Mouse (Mus musculus): ENCODE data around the gene Tbxa2r. TPM values are rescaled to one million over a fixed set of nuclear protein-coding genes. Genes with fewer than 3 reads are reported as not detected.

Gene Tbxa2r
- polyA plus RNA-seq, 1 experiment from 2014 or later = 2.4 TPM

DNA sequence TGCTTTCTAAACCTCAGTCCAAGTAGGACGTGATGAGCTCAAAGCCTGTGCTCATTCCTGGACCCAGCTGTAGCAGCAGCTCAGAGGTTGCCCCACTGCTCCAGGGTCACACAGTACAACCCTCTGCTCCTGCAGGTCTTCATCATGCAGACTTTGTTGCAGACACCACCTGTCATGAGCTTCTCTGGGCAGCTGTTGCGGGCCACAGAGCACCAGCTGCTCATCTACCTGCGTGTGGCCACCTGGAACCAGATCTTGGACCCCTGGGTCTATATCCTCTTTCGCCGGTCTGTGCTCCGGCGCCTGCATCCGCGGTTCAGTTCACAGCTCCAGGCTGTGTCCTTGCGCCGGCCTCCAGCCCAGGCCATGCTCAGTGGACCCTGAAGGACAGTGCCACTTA, 5.8 kb downstream of the Tbxa2r start:
- Histone ChIP-seq H3K9ac (ENCODE audit: low read length) (no peak overlapping the region), H3K36me3 (ENCODE audit: control insufficient read depth, insufficient read depth, low read length) (no peaks in the 10 kb centered on the region), H3K27ac (ENCODE audit: low read depth, low read length) (no peak overlapping the region), H3K4me1 (ENCODE audit: control insufficient read depth, insufficient read depth, low read length) (peaks cover 4% of the 10 kb centered on the region; the same call in 1 of the 2 replicates), H3K27me3 (ENCODE audit: control insufficient read depth, insufficient read depth, low read length) (peaks cover 16% of the 10 kb centered on the region), H3K9me3 (ENCODE audit: control insufficient read depth, low read length) (no peaks in the 10 kb centered on the region), H3K4me3 (ENCODE audit: low read depth, low read length) (no peak overlapping the region), H3K4me2 (no peak overlapping the region)
- ATAC-seq (ENCODE audit: low FRiP score) = no peak
- 44% methylated on average over 11 of the region's 11 CpGs for WGBS
- DNase-seq (ENCODE audit: low spot score, missing footprints) = peak; percentile 84

DNA sequence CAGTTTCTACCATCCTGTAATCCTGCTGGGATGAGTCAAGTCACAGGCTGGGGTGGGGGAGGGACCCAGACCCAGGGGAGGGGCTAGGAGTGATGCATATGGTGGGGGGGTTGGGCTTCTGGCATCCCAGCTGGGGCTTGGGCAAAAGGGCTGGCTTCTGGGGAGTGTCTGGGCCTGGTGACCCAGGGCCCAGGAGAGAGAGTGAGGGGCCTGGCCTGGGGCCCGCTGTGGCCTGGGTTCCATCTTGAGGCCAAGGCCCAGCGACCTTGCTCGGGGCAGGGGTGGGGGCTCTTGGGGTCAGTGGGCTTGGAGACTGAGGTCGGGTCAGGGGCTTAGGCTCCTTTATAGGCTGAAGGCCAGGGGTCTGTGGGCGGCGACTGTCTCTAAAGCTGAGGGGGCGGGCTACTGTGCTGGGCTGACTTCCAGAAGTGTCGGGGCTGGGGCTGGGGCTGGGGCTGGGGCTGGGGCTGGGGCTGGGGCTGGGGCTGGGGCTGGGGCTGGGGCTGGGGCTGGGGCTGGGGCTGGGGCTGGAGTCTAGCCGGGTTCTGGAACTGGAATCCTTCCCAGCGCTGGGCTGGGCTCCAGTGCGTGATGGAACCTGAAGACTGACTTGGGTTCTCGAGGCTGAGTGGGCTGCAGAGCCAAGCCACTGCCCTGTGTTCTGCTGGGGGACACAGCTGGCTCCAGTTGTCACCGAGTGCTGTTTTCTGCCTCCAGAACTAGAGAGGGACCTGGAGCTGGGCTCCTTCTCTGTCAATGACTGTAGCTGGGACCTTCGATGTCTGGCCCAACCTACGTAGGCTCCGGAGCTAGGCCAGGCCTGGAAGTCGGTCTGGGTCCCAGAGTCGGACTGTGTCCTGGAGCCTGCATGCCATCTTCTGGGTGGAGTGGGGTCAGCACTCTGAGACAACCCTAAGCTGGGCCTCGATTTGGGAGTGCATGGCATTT, 7.1 kb downstream of the Tbxa2r start:
- Histone ChIP-seq H3K9ac (ENCODE audit: low read length) (no peak overlapping the region), H3K27me3 (ENCODE audit: control insufficient read depth, insufficient read depth, low read length) (peaks cover 16% of the 10 kb centered on the region), H3K36me3 (ENCODE audit: control insufficient read depth, insufficient read depth, low read length) (no peaks in the 10 kb centered on the region), H3K4me1 (ENCODE audit: control insufficient read depth, insufficient read depth, low read length) (peaks cover 4% of the 10 kb centered on the region; the same call in 1 of the 2 replicates), H3K4me3 (ENCODE audit: low read depth, low read length) (no peak overlapping the region), H3K27ac (ENCODE audit: low read depth, low read length) (no peak overlapping the region), H3K9me3 (ENCODE audit: control insufficient read depth, low read length) (no peaks in the 10 kb centered on the region), H3K4me2 (no peak overlapping the region)
- ATAC-seq (ENCODE audit: low FRiP score) (peak; percentile 41), DNase-seq (ENCODE audit: low spot score, missing footprints) (peak; percentile 84)
- WGBS = 37% methylated on average over 18 of the region's 19 CpGs

DNA sequence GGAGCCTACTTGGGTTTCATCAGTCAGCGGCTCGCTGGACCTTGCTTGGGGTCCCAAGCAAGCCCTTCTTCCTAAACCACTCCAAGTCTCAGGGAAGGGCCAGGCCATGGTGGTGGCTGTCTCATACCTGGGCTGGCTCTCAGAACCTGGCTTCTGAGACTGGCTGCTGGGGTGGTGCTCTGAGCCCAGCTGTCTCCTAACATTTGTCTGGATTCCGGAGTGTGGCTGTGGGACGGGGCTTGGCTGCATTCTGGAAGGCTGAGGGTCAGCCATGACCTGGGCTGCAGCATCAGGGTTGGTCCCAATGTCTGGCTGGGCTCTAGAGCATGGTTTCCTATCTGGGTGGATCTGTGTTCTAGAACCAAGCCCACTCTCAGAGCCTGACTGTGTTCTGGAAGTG, 8.0 kb downstream of the Tbxa2r start:
- no peak overlapping the region for H3K27ac ChIP-seq (ENCODE audit: low read depth, low read length)
- WGBS = 90% methylated on average over 4 of the region's 4 CpGs
- H3K9ac ChIP-seq (ENCODE audit: low read length) = no peak overlapping the region
- no peak overlapping the region for H3K4me3 ChIP-seq (ENCODE audit: low read depth, low read length)
- H3K4me1 ChIP-seq (ENCODE audit: control insufficient read depth, insufficient read depth, low read length) = peaks cover 4% of the 10 kb centered on the region; the same call in 1 of the 2 replicates
- H3K36me3 ChIP-seq (ENCODE audit: control insufficient read depth, insufficient read depth, low read length) = no peaks in the 10 kb centered on the region
- no peaks in the 10 kb centered on the region for H3K9me3 ChIP-seq (ENCODE audit: control insufficient read depth, low read length)
- DNase-seq (ENCODE audit: low spot score, missing footprints) = no peak
- ATAC-seq (ENCODE audit: low FRiP score) = no peak
- H3K27me3 ChIP-seq (ENCODE audit: control insufficient read depth, insufficient read depth, low read length) = peaks cover 20% of the 10 kb centered on the region
- no peak overlapping the region for H3K4me2 ChIP-seq

DNA sequence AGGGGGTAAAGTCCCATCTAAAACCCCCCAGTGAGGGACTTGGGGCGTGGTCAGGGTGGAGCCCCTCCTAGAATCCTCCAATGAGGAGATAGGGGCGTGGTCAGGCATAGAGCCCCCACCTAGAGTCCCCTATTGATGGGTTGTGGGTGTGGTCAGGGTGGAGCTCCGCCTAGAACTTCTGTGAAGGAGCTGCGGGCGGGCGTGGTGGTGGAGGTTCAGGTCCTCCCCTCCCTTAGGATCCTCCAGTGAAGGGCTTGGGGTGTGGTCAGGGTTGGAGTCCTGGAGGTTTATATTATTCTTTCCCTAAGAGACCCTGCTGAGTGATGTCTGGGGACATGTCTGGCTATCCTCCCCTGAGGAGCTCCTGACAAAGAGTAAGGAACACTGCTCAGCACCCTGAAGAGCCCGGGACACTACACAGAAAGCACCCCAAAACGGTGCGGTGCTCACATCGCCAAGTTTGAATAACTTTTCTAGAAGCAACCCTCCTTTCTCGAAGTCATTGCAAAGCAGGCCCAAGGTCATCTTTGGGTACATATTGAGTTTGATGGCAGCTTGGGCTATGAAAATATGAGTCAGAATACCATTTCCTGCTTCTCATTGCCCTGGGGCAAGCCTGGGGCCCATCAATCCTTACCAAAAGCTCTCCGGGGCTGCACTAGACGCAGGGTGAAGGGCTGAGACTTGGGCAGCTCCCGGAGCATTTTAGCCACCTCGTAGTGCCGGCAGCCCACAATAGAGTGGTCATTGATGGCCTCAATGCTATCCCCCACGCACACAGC, 12.2 kb downstream of the Tbxa2r start:
- 36% methylated on average over 17 of the region's 17 CpGs for WGBS
- Histone ChIP-seq H3K27me3 (ENCODE audit: control insufficient read depth, insufficient read depth, low read length) (peaks cover 41% of the 10 kb centered on the region), H3K36me3 (ENCODE audit: control insufficient read depth, insufficient read depth, low read length) (no peaks in the 10 kb centered on the region), H3K27ac (ENCODE audit: low read depth, low read length) (no peak overlapping the region), H3K9me3 (ENCODE audit: control insufficient read depth, low read length) (no peaks in the 10 kb centered on the region), H3K4me2 (no peak overlapping the region), H3K9ac (ENCODE audit: low read length) (no peak overlapping the region), H3K4me3 (ENCODE audit: low read depth, low read length) (no peak overlapping the region), H3K4me1 (ENCODE audit: control insufficient read depth, insufficient read depth, low read length) (peaks cover 7% of the 10 kb centered on the region)
- ATAC-seq (ENCODE audit: low FRiP score) (no peak), DNase-seq (ENCODE audit: low spot score, missing footprints) (no peak)

DNA sequence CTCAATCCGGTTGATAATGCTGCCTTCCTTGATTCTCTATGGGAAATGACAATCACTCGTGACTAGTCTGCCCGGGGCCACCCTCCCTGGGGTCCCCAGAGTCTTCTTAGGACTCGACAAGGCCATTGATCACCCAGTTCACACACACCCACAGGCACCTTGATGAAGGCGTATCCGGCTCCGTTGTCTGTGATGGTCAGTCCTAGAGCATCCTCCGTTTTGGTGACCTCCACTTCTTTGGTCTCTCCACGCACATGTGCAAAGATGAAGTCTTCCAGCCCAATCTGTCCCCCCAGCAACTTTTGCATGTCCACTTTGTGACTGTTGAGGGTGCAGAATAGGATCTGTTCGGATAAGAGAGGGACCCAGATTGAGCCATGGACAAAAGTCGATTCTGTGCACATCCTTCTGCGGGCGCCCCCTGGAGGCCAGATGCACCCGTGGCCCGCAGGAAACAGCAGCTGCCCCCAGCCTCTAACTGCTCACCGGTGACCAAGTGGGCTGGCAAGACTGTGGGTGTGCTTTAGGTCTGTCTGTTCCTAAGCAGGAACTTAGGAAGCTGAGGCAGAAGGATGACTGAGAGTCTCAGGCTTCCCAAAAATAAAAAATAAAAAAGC, 12.9 kb downstream of the Tbxa2r start:
- no peaks in the 10 kb centered on the region for H3K9me3 ChIP-seq (ENCODE audit: control insufficient read depth, low read length)
- H3K27ac ChIP-seq (ENCODE audit: low read depth, low read length) = no peak overlapping the region
- peak; percentile 97 for DNase-seq (ENCODE audit: low spot score, missing footprints)
- ATAC-seq (ENCODE audit: low FRiP score) = no peak
- no peak overlapping the region for H3K4me3 ChIP-seq (ENCODE audit: low read depth, low read length)
- peaks cover 43% of the 10 kb centered on the region for H3K27me3 ChIP-seq (ENCODE audit: control insufficient read depth, insufficient read depth, low read length)
- peaks cover 9% of the 10 kb centered on the region for H3K4me1 ChIP-seq (ENCODE audit: control insufficient read depth, insufficient read depth, low read length)
- no peaks in the 10 kb centered on the region for H3K36me3 ChIP-seq (ENCODE audit: control insufficient read depth, insufficient read depth, low read length)
- H3K9ac ChIP-seq (ENCODE audit: low read length) = no peak overlapping the region
- WGBS = 31% methylated on average over 16 of the region's 16 CpGs
- no peak overlapping the region for H3K4me2 ChIP-seq

DNA sequence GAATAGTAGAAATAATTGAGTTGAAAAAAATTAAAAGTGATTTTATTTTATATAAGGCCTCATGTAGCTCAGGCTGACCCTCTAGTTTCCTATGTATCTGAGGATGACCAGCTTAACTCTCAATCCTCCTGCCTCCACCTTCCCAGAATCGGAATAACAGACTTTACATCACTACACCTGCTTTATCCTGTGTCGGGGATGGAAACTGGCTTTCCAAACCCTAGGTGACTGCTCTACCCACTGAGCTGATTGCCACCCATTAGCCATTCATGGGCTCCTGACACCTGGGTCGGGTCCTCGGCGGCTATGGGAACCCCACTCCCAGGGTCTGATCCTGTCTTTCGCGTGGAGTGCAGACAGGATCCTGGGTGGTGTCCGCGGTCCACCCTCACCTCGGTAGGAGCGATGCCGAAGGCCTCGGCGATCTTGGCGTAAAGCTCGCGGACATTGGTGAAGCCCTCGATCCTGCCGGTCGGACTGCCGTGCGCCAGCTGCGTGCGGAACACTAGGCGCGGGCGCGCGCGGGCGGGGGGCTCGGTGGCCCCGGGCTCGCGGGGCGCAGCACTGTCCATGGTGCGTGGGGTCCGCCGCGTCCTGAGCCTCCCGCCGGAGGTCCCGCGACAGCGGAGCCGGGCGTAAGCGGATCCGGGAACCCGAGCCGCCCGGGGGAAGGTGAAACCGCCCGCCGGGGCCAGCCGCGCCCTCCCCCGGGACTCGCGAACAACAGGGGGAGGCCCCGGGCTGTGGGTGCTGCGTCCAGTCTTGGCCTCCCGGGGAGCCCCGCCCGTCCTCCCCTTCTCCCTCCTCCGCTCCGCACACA, 14.4 kb downstream of the Tbxa2r start, which contains the start of gene Gipc3:
Gene Gipc3 (minus strand): TSS at position 581 of the 820 bp plus-strand sequence.
- DNase-seq (ENCODE audit: low spot score, missing footprints) (peak; percentile 92), ATAC-seq (ENCODE audit: low FRiP score) (no peak)
- Histone ChIP-seq H3K9ac (ENCODE audit: low read length) (peak within 1 kb of the TSS; percentile 52), H3K27me3 (ENCODE audit: control insufficient read depth, insufficient read depth, low read length) (peaks cover 45% of the 10 kb centered on the region), H3K36me3 (ENCODE audit: control insufficient read depth, insufficient read depth, low read length) (no peaks in the 10 kb centered on the region), H3K4me2 (peak within 1 kb of the TSS; percentile 71), H3K9me3 (ENCODE audit: control insufficient read depth, low read length) (no peaks in the 10 kb centered on the region), H3K27ac (ENCODE audit: low read depth, low read length) (no peak within 1 kb of the TSS), H3K4me3 (ENCODE audit: low read depth, low read length) (peak within 1 kb of the TSS; percentile 39), H3K4me1 (ENCODE audit: control insufficient read depth, insufficient read depth, low read length) (peaks cover 19% of the 10 kb centered on the region)
- WGBS = 7% methylated on average over 58 of the region's 67 CpGs

DNA sequence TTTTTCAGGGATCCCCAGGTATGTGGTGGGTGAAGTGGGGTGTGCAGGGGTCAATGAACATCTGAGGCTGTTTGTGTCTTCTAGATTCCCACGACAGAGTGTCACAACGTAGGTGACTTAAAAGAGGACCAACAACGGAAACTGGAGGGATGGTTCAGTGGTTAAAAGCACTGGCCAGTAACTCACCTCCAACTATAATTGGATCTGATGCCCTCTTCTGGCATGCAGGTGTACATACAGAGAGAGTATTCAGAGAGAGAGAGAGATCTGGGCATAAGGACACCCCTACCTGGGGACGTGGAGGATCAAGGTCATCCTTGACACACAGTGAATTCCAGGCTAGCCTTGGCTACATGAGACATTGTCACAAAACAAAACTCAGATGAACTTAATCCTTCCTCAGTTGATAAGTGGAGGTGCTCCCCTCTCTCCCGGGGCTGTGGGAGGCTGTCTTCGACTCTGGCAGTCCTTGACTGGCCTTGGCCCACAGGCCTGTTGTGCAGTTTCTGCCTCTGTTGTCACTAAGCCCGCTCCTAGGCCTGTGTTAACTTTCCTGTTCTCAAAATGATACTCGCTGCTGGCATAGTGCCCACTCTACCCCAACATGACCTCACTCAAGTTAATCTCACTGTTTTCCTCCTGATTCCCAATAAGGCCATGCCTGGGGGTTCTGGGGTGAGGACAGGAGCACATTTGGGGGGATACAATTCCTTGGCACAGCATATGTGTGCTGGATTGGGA, 16.1 kb downstream of the Tbxa2r start:
- ATAC-seq (ENCODE audit: low FRiP score) (no peak), DNase-seq (ENCODE audit: low spot score, missing footprints) (peak; percentile 84)
- Histone ChIP-seq H3K9ac (ENCODE audit: low read length) (no peak overlapping the region), H3K4me2 (no peak overlapping the region), H3K36me3 (ENCODE audit: control insufficient read depth, insufficient read depth, low read length) (no peaks in the 10 kb centered on the region), H3K4me1 (ENCODE audit: control insufficient read depth, insufficient read depth, low read length) (peaks cover 27% of the 10 kb centered on the region), H3K27ac (ENCODE audit: low read depth, low read length) (no peak overlapping the region), H3K9me3 (ENCODE audit: control insufficient read depth, low read length) (no peaks in the 10 kb centered on the region), H3K27me3 (ENCODE audit: control insufficient read depth, insufficient read depth, low read length) (peaks cover 42% of the 10 kb centered on the region), H3K4me3 (ENCODE audit: low read depth, low read length) (no peak overlapping the region)
- WGBS = 53% methylated on average over 8 of the region's 8 CpGs

DNA sequence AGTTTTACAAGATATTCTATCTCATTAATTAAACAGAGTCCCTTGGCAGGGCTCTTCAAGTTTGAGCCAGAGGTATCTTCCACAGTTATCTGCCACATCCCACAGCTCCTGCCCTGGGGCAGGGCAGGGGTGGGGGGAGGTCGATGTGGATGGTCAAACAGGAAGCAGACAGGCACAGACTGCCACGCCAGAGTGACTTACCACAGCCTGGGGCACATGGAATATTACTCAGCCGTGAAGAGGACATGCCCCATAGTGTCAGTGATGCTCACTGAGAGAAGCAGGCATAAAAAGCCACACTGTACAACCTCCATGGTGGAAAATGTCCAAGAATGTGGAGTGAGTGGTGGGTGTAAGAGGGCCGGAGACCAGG, 16.6 kb downstream of the Tbxa2r start:
- H3K27ac ChIP-seq (ENCODE audit: low read depth, low read length) = no peak overlapping the region
- peaks cover 42% of the 10 kb centered on the region for H3K27me3 ChIP-seq (ENCODE audit: control insufficient read depth, insufficient read depth, low read length)
- H3K4me3 ChIP-seq (ENCODE audit: low read depth, low read length) = no peak overlapping the region
- no peak for ATAC-seq (ENCODE audit: low FRiP score)
- no peak overlapping the region for H3K4me2 ChIP-seq
- no peak overlapping the region for H3K9ac ChIP-seq (ENCODE audit: low read length)
- H3K4me1 ChIP-seq (ENCODE audit: control insufficient read depth, insufficient read depth, low read length) = peaks cover 32% of the 10 kb centered on the region
- WGBS = 80% methylated on average over 4 of the region's 4 CpGs
- DNase-seq (ENCODE audit: low spot score, missing footprints) = no peak
- H3K36me3 ChIP-seq (ENCODE audit: control insufficient read depth, insufficient read depth, low read length) = no peaks in the 10 kb centered on the region
- no peaks in the 10 kb centered on the region for H3K9me3 ChIP-seq (ENCODE audit: control insufficient read depth, low read length)
